Mouse (Mus musculus): ENCODE measurements around the gene Cops2. TPM values are rescaled to one million over a fixed set of nuclear protein-coding genes. Genes with fewer than 3 reads are reported as not detected.
A peak's percentile ranks its signal among the peaks of the same experiment; 100 is the strongest.

Gene Cops2
- polyA plus RNA-seq (2014; fragmentation: Nextera tagmentation; extraction: Ambion mirVana), result 81.9 and 84.1 TPM in 2 replicates

- peak within 1 kb of the TSS; percentile 83 for H3K27ac ChIP-seq (ENCODE audit: low read depth, low read length)
- peak; percentile 98 for ATAC-seq (replicated peaks; ENCODE audit: insufficient number of reproducible peaks, low FRiP score, low TSS enrichment)
- peak within 1 kb of the TSS; percentile 99 for H3K9ac ChIP-seq (ENCODE audit: low read depth, low read length)
- H3K4me2 ChIP-seq, result peak within 1 kb of the TSS; percentile 80
- H3K9me3 ChIP-seq (replicated peaks; ENCODE audit: control insufficient read depth, low read length), result no peaks in the 10 kb centered on the region
- no peaks in the 10 kb centered on the region for H3K36me3 ChIP-seq (ENCODE audit: control insufficient read depth, insufficient read depth, low read length)
- H3K27me3 ChIP-seq (ENCODE audit: control insufficient read depth, insufficient read depth, low read length), result no peaks in the 10 kb centered on the region
- under 1% methylated on average over 43 of the region's 54 CpGs for WGBS (ENCODE audit: insufficient replicate concordance)
- peak within 1 kb of the TSS; percentile 99 for H3K4me3 ChIP-seq (ENCODE audit: low read depth, low read length)
- no peaks in the 10 kb centered on the region for H3K4me1 ChIP-seq (ENCODE audit: control insufficient read depth, insufficient read depth, low read length)
These were observed at the start of gene Cops2, which contains the start of gene Galk2 for GRCm38 (mm10) chr2:125858521-125859280. Gene Cops2 (minus strand): TSS chr2:125859139. Gene Galk2 (plus strand): TSS chr2:125859109.

GRCm38 (mm10) chr2:125907580-125908255 is 48.8 kb upstream of the Cops2 start:
- H3K9ac ChIP-seq (ENCODE audit: low read depth, low read length), result no peak overlapping the region
- H3K27me3 ChIP-seq (ENCODE audit: control insufficient read depth, insufficient read depth, low read length), result no peaks in the 10 kb centered on the region
- no peaks in the 10 kb centered on the region for H3K9me3 ChIP-seq (replicated peaks; ENCODE audit: control insufficient read depth, low read length)
- H3K4me2 ChIP-seq, result no peak overlapping the region
- H3K4me3 ChIP-seq (ENCODE audit: low read depth, low read length), result no peak overlapping the region
- no peak overlapping the region for H3K27ac ChIP-seq (ENCODE audit: low read depth, low read length)
- 81% methylated on average over 4 of the region's 4 CpGs for WGBS (ENCODE audit: insufficient replicate concordance)
- no peak for ATAC-seq (replicated peaks; ENCODE audit: insufficient number of reproducible peaks, low FRiP score, low TSS enrichment)
- H3K4me1 ChIP-seq (ENCODE audit: control insufficient read depth, insufficient read depth, low read length), result no peaks in the 10 kb centered on the region
- H3K36me3 ChIP-seq (ENCODE audit: control insufficient read depth, insufficient read depth, low read length), result no peaks in the 10 kb centered on the region

GRCm38 (mm10) chr2:125906407-125907066 is 47.6 kb upstream of the Cops2 start:
- Histone ChIP-seq H3K4me2 (no peak overlapping the region), H3K36me3 (ENCODE audit: control insufficient read depth, insufficient read depth, low read length) (no peaks in the 10 kb centered on the region), H3K4me1 (ENCODE audit: control insufficient read depth, insufficient read depth, low read length) (no peaks in the 10 kb centered on the region), H3K9ac (ENCODE audit: low read depth, low read length) (no peak overlapping the region), H3K27me3 (ENCODE audit: control insufficient read depth, insufficient read depth, low read length) (no peaks in the 10 kb centered on the region), H3K4me3 (ENCODE audit: low read depth, low read length) (no peak overlapping the region), H3K9me3 (replicated peaks; ENCODE audit: control insufficient read depth, low read length) (no peaks in the 10 kb centered on the region), H3K27ac (ENCODE audit: low read depth, low read length) (no peak overlapping the region)
- no peak for ATAC-seq (replicated peaks; ENCODE audit: insufficient number of reproducible peaks, low FRiP score, low TSS enrichment)
- 77% methylated on average over 4 of the region's 4 CpGs for WGBS (ENCODE audit: insufficient replicate concordance)

- Histone ChIP-seq H3K4me3 (ENCODE audit: low read depth, low read length) (no peak overlapping the region), H3K4me2 (no peak overlapping the region), H3K36me3 (ENCODE audit: control insufficient read depth, insufficient read depth, low read length) (no peaks in the 10 kb centered on the region), H3K27me3 (ENCODE audit: control insufficient read depth, insufficient read depth, low read length) (no peaks in the 10 kb centered on the region), H3K4me1 (ENCODE audit: control insufficient read depth, insufficient read depth, low read length) (peaks cover 6% of the 10 kb centered on the region), H3K9ac (ENCODE audit: low read depth, low read length) (no peak overlapping the region), H3K27ac (ENCODE audit: low read depth, low read length) (0 out of 2 replicates have a peak overlapping the region, but pooled peaks have one; percentile 76), H3K9me3 (replicated peaks; ENCODE audit: control insufficient read depth, low read length) (no peaks in the 10 kb centered on the region)
- WGBS (ENCODE audit: insufficient replicate concordance), result 85% methylated on average over 3 of the region's 3 CpGs
- ATAC-seq (replicated peaks; ENCODE audit: insufficient number of reproducible peaks, low FRiP score, low TSS enrichment), result no peak
These were observed 42.5 kb upstream of the Cops2 start for GRCm38 (mm10) chr2:125901426-125901825.

- H3K4me2 ChIP-seq, result no peak overlapping the region
- peak; percentile 98 for ATAC-seq (replicated peaks; ENCODE audit: insufficient number of reproducible peaks, low FRiP score, low TSS enrichment)
- no peaks in the 10 kb centered on the region for H3K27me3 ChIP-seq (ENCODE audit: control insufficient read depth, insufficient read depth, low read length)
- H3K27ac ChIP-seq (ENCODE audit: low read depth, low read length), result peak overlapping the region; percentile 76
- WGBS (ENCODE audit: insufficient replicate concordance), result 45% methylated on average over 6 of the region's 6 CpGs
- H3K4me3 ChIP-seq (ENCODE audit: low read depth, low read length), result no peak overlapping the region
- H3K9ac ChIP-seq (ENCODE audit: low read depth, low read length), result no peak overlapping the region
- H3K9me3 ChIP-seq (replicated peaks; ENCODE audit: control insufficient read depth, low read length), result no peaks in the 10 kb centered on the region
- no peaks in the 10 kb centered on the region for H3K36me3 ChIP-seq (ENCODE audit: control insufficient read depth, insufficient read depth, low read length)
- peaks cover 6% of the 10 kb centered on the region for H3K4me1 ChIP-seq (ENCODE audit: control insufficient read depth, insufficient read depth, low read length)
These were observed 42.0 kb upstream of the Cops2 start for GRCm38 (mm10) chr2:125900797-125901410.

GRCm38 (mm10) chr2:125896355-125896754 is 37.4 kb upstream of the Cops2 start:
- H3K36me3 ChIP-seq (ENCODE audit: control insufficient read depth, insufficient read depth, low read length), result no peaks in the 10 kb centered on the region
- no peak overlapping the region for H3K27ac ChIP-seq (ENCODE audit: low read depth, low read length)
- no peak overlapping the region for H3K9ac ChIP-seq (ENCODE audit: low read depth, low read length)
- H3K27me3 ChIP-seq (ENCODE audit: control insufficient read depth, insufficient read depth, low read length), result no peaks in the 10 kb centered on the region
- 85% methylated on average over 3 of the region's 3 CpGs for WGBS (ENCODE audit: insufficient replicate concordance)
- no peak overlapping the region for H3K4me3 ChIP-seq (ENCODE audit: low read depth, low read length)
- no peak overlapping the region for H3K4me2 ChIP-seq
- no peaks in the 10 kb centered on the region for H3K9me3 ChIP-seq (replicated peaks; ENCODE audit: control insufficient read depth, low read length)
- peaks cover 6% of the 10 kb centered on the region for H3K4me1 ChIP-seq (ENCODE audit: control insufficient read depth, insufficient read depth, low read length)
- no peak for ATAC-seq (replicated peaks; ENCODE audit: insufficient number of reproducible peaks, low FRiP score, low TSS enrichment)

GRCm38 (mm10) chr2:125895099-125895498 is 36.2 kb upstream of the Cops2 start:
- H3K9ac ChIP-seq (ENCODE audit: low read depth, low read length), result no peak overlapping the region
- no peaks in the 10 kb centered on the region for H3K27me3 ChIP-seq (ENCODE audit: control insufficient read depth, insufficient read depth, low read length)
- 91% methylated on average over 4 of the region's 4 CpGs for WGBS (ENCODE audit: insufficient replicate concordance)

GRCm38 (mm10) chr2:125893096-125893495 is 34.2 kb upstream of the Cops2 start:
- Histone ChIP-seq H3K4me1 (ENCODE audit: control insufficient read depth, insufficient read depth, low read length) (no peaks in the 10 kb centered on the region), H3K27me3 (ENCODE audit: control insufficient read depth, insufficient read depth, low read length) (no peaks in the 10 kb centered on the region), H3K9me3 (replicated peaks; ENCODE audit: control insufficient read depth, low read length) (no peaks in the 10 kb centered on the region), H3K27ac (ENCODE audit: low read depth, low read length) (no peak overlapping the region), H3K4me3 (ENCODE audit: low read depth, low read length) (no peak overlapping the region), H3K36me3 (ENCODE audit: control insufficient read depth, insufficient read depth, low read length) (no peaks in the 10 kb centered on the region), H3K4me2 (no peak overlapping the region), H3K9ac (ENCODE audit: low read depth, low read length) (no peak overlapping the region)
- 51% methylated on average over 6 of the region's 6 CpGs for WGBS (ENCODE audit: insufficient replicate concordance)
- no peak for ATAC-seq (replicated peaks; ENCODE audit: insufficient number of reproducible peaks, low FRiP score, low TSS enrichment)

More at GRCm38 (mm10) chr2:125895099-125895498, 36.2 kb upstream of the Cops2 start:
- Histone ChIP-seq H3K4me1 (ENCODE audit: control insufficient read depth, insufficient read depth, low read length) (no peaks in the 10 kb centered on the region), H3K4me3 (ENCODE audit: low read depth, low read length) (no peak overlapping the region), H3K4me2 (no peak overlapping the region), H3K27ac (ENCODE audit: low read depth, low read length) (no peak overlapping the region), H3K9me3 (replicated peaks; ENCODE audit: control insufficient read depth, low read length) (no peaks in the 10 kb centered on the region), H3K36me3 (ENCODE audit: control insufficient read depth, insufficient read depth, low read length) (no peaks in the 10 kb centered on the region)
- no peak for ATAC-seq (replicated peaks; ENCODE audit: insufficient number of reproducible peaks, low FRiP score, low TSS enrichment)

Measured in heart, embryonic 11.5 days (tissue).